Mouse (Mus musculus) embryonic fibroblast, embryonic 13.5 days (primary cell): ENCODE data around the gene Arhgap23. TPM values are rescaled to one million over a fixed set of nuclear protein-coding genes. Genes with fewer than 3 reads are reported as not detected.

Experiments used
- H3K27ac ChIP-seq: 2 replicates; pipeline ENCODE4 v1.5.1; 2012; ENCODE audit warnings: low read length, control low read depth, inconsistent platforms; ENCODE audit not compliant: insufficient read depth
- H3K4me1 ChIP-seq: 2 replicates; pipeline ENCODE4 v1.6.1; 2011; ENCODE audit warnings: low read length; ENCODE audit not compliant: control insufficient read depth, insufficient read depth
- H3K4me3 ChIP-seq: 2 replicates; pipeline ENCODE4 v1.5.1; 2011; ENCODE audit warnings: mild to moderate bottlenecking, control low read depth, low read length; ENCODE audit not compliant: insufficient read depth
- CTCF ChIP-seq: IDR thresholded peaks from 2 replicates; pipeline ENCODE4 v1.5.1; 2011; ENCODE audit warnings: mild to moderate bottlenecking, control low read depth, low read length, moderate library complexity, borderline replicate concordance; ENCODE audit not compliant: insufficient read depth
- POLR2A ChIP-seq: IDR thresholded peaks from 2 replicates; pipeline ENCODE4 v1.6.1; 2011; ENCODE audit warnings: low read depth, mild to moderate bottlenecking, control low read depth, low read length, moderate library complexity
- polyA plus RNA-seq: library from polyadenylated mRNA; stranded (reverse); fragments of >200 nt; gene quantifications from 2 replicates; pipeline ENCODE4 v1.2.4, GENCODE M21; 2011; ENCODE audit warnings: low read depth; ENCODE audit not compliant: missing spikeins, insufficient read length

Arhgap23 gene
- polyA plus RNA-seq: 49.2 and 55.7 TPM in 2 replicates

GRCm38 (mm10) chr11:97415330-97415711 lies at the start of gene Arhgap23:
Gene Arhgap23, plus strand, starts transcription at chr11:97415533.
- TF ChIP-seq CTCF (no peak), POLR2A (peak; percentile 76)
- Histone ChIP-seq H3K4me3 (peak within 1 kb of the TSS; percentile 91), H3K27ac (peak within 1 kb of the TSS; percentile 70), H3K4me1 (peaks cover 9% of the 10 kb centered on the region; the same call in 1 of the 2 replicates)

- Histone ChIP-seq H3K4me3 (no peak overlapping the region), H3K27ac (no peak overlapping the region), H3K4me1 (peaks cover 8% of the 10 kb centered on the region)
- TF ChIP-seq POLR2A (no peak), CTCF (no peak)
Observed at GRCm38 (mm10) chr11:97365556-97365955, 49.8 kb upstream of the Arhgap23 start.

- H3K4me3 ChIP-seq: no peak overlapping the region
- H3K27ac ChIP-seq: no peak overlapping the region
- TF ChIP-seq CTCF: no peak
- no peak for TF ChIP-seq POLR2A
- peaks cover 6% of the 10 kb centered on the region for H3K4me1 ChIP-seq
Observed at GRCm38 (mm10) chr11:97368501-97368900, 46.8 kb upstream of the Arhgap23 start.

- H3K4me1 ChIP-seq: no peaks in the 10 kb centered on the region; the same call in 1 of the 2 replicates
- no peak overlapping the region for H3K27ac ChIP-seq
- TF ChIP-seq CTCF (no peak), POLR2A (no peak)
- no peak overlapping the region for H3K4me3 ChIP-seq
Observed at GRCm38 (mm10) chr11:97370329-97371091, 44.8 kb upstream of the Arhgap23 start.

- no peak overlapping the region for H3K4me3 ChIP-seq
- no peak overlapping the region for H3K27ac ChIP-seq
- no peaks in the 10 kb centered on the region; the same call in 1 of the 2 replicates for H3K4me1 ChIP-seq
- TF ChIP-seq CTCF: no peak
- no peak for TF ChIP-seq POLR2A
Observed at GRCm38 (mm10) chr11:97372159-97372864, 43.0 kb upstream of the Arhgap23 start.

GRCm38 (mm10) chr11:97373402-97373801 lies 41.9 kb upstream of the Arhgap23 start:
- Histone ChIP-seq H3K4me1 (no peaks in the 10 kb centered on the region; the same call in 1 of the 2 replicates), H3K27ac (no peak overlapping the region), H3K4me3 (no peak overlapping the region)
- TF ChIP-seq POLR2A: no peak
- no peak for TF ChIP-seq CTCF

- H3K27ac ChIP-seq: no peak overlapping the region
- no peak for TF ChIP-seq POLR2A
- no peak overlapping the region for H3K4me3 ChIP-seq
- H3K4me1 ChIP-seq: no peaks in the 10 kb centered on the region
Observed at GRCm38 (mm10) chr11:97380036-97380435, 35.3 kb upstream of the Arhgap23 start.

- TF ChIP-seq CTCF: no peak
- no peak for TF ChIP-seq POLR2A
- no peak overlapping the region for H3K4me3 ChIP-seq
- no peak overlapping the region for H3K27ac ChIP-seq
- no peaks in the 10 kb centered on the region for H3K4me1 ChIP-seq
Observed at GRCm38 (mm10) chr11:97383017-97383416, 32.3 kb upstream of the Arhgap23 start.

- Histone ChIP-seq H3K4me3 (no peak overlapping the region), H3K27ac (no peak overlapping the region), H3K4me1 (no peaks in the 10 kb centered on the region)
- TF ChIP-seq CTCF (no peak), POLR2A (no peak)
Observed at GRCm38 (mm10) chr11:97383764-97384163, 31.6 kb upstream of the Arhgap23 start.

GRCm38 (mm10) chr11:97387811-97388210 lies 27.5 kb upstream of the Arhgap23 start:
- TF ChIP-seq CTCF: no peak
- no peak for TF ChIP-seq POLR2A
- H3K4me3 ChIP-seq: no peak overlapping the region

More at GRCm38 (mm10) chr11:97387811-97388210, 27.5 kb upstream of the Arhgap23 start:
- Histone ChIP-seq H3K27ac (no peak overlapping the region), H3K4me1 (no peaks in the 10 kb centered on the region)
